Mouse (Mus musculus): ENCODE measurements at regions not wholly inside any gene's neighbourhood (a gene's known extent, or its start where the extent isn't known, plus 50 kb on each side); places are given as distances from the start of the nearest gene placed in this dataset.
A peak's percentile ranks its signal among the peaks of the same experiment; 100 is the strongest.
"Not testable (repeated sequence)": the region's sequence is repeated elsewhere in the genome, so short reads cannot be mapped to it uniquely, and the experiment has no call there.

- DNase-seq (ENCODE audit: extremely low spot score in 1 of 2, low spot score in 1 of 2) = peak; percentile 66 to 83
Measured at GRCm38 (mm10) chr2:147307488-147308386, 54.0 kb upstream of the Pax1 start.

GRCm38 (mm10) chr2:147306728-147307127, 55.0 kb upstream of the Pax1 start:
- DNase-seq (ENCODE audit: extremely low spot score in 1 of 2, low spot score in 1 of 2) = no peak

GRCm38 (mm10) chr2:147305262-147305661, 56.5 kb upstream of the Pax1 start:
- DNase-seq (ENCODE audit: extremely low spot score in 1 of 2, low spot score in 1 of 2) = peak in 1 of 2 experiments; percentile 28

GRCm38 (mm10) chr2:147300503-147300902, 61.2 kb upstream of the Pax1 start:
- DNase-seq (ENCODE audit: extremely low spot score in 1 of 2, low spot score in 1 of 2) = no peak

GRCm38 (mm10) chr2:147299359-147299758, 62.4 kb upstream of the Pax1 start:
- no peak for DNase-seq (ENCODE audit: extremely low spot score in 1 of 2, low spot score in 1 of 2)

GRCm38 (mm10) chr2:147298499-147298896, 63.2 kb upstream of the Pax1 start:
- DNase-seq (ENCODE audit: extremely low spot score in 1 of 2, low spot score in 1 of 2) = peak; percentile 57 to 70

- no peak for DNase-seq (ENCODE audit: extremely low spot score in 1 of 2, low spot score in 1 of 2)
Measured at GRCm38 (mm10) chr2:147297876-147298498, 63.7 kb upstream of the Pax1 start.

- not testable (repeated sequence) for DNase-seq (ENCODE audit: extremely low spot score in 1 of 2, low spot score in 1 of 2)
Measured at GRCm38 (mm10) chr2:147294926-147295325, 66.8 kb upstream of the Pax1 start.

- DNase-seq (ENCODE audit: extremely low spot score in 1 of 2, low spot score in 1 of 2) = no peak
Measured at GRCm38 (mm10) chr2:147293294-147293688, 68.4 kb upstream of the Pax1 start.

GRCm38 (mm10) chr2:147292387-147293293, 69.1 kb upstream of the Pax1 start:
- DNase-seq (ENCODE audit: extremely low spot score in 1 of 2, low spot score in 1 of 2) = no peak

GRCm38 (mm10) chr2:147283390-147283789, 78.3 kb upstream of the Pax1 start:
- DNase-seq (ENCODE audit: extremely low spot score in 1 of 2, low spot score in 1 of 2) = no peak

- no peak for DNase-seq (ENCODE audit: extremely low spot score in 1 of 2, low spot score in 1 of 2)
Measured at GRCm38 (mm10) chr2:147277636-147278035, 83.6 kb upstream of the Nkx2-2 start.

- no peak for DNase-seq (ENCODE audit: extremely low spot score in 1 of 2, low spot score in 1 of 2)
Measured at GRCm38 (mm10) chr2:147269171-147269570, 75.1 kb upstream of the Nkx2-2 start.

GRCm38 (mm10) chr2:147267901-147268300, 73.9 kb upstream of the Nkx2-2 start:
- no peak for DNase-seq (ENCODE audit: extremely low spot score in 1 of 2, low spot score in 1 of 2)

- no peak for DNase-seq (ENCODE audit: extremely low spot score in 1 of 2, low spot score in 1 of 2)
Measured at GRCm38 (mm10) chr2:147267257-147267656, 73.2 kb upstream of the Nkx2-2 start.

GRCm38 (mm10) chr2:147256696-147257095, 62.7 kb upstream of the Nkx2-2 start:
- peak; percentile 51 to 79 for DNase-seq (ENCODE audit: extremely low spot score in 1 of 2, low spot score in 1 of 2)

GRCm38 (mm10) chr2:147254944-147255343, 60.9 kb upstream of the Nkx2-2 start:
- no peak for DNase-seq (ENCODE audit: extremely low spot score in 1 of 2, low spot score in 1 of 2)

- no peak for DNase-seq (ENCODE audit: extremely low spot score in 1 of 2, low spot score in 1 of 2)
Measured at GRCm38 (mm10) chr2:147254137-147254536, 60.1 kb upstream of the Nkx2-2 start.

- DNase-seq (ENCODE audit: extremely low spot score in 1 of 2, low spot score in 1 of 2) = no peak
Measured at GRCm38 (mm10) chr2:147247981-147248514, 54.0 kb upstream of the Nkx2-2 start.

- no peak for DNase-seq (ENCODE audit: extremely low spot score in 1 of 2, low spot score in 1 of 2)
Measured at GRCm38 (mm10) chr2:147247238-147247637, 53.2 kb upstream of the Nkx2-2 start.
